Mouse (Mus musculus) cortical plate, adult 2 months (tissue): Measurements from ENCODE around the gene Plxnb3.

Experiments used
- CTCF ChIP-seq: fragments of 200-500 bp; IDR thresholded peaks from 2 replicates; pipeline ENCODE4 v1.5.1; 2011; ENCODE audit warnings: mild to moderate bottlenecking, control low read depth, low read length; ENCODE audit not compliant: insufficient read depth; ENCODE audit errors: extremely low read depth
- POLR2A ChIP-seq: fragments of 200-500 bp; IDR thresholded peaks from 2 replicates; pipeline ENCODE4 v1.6.1; 2011; ENCODE audit warnings: mild to moderate bottlenecking, low read length, control low read depth; ENCODE audit not compliant: insufficient read depth; ENCODE audit errors: extremely low read depth

- peak; percentile 64; the same call in 1 of the 2 replicates for TF ChIP-seq POLR2A
- no peak for TF ChIP-seq CTCF
Measured at GRCm38 (mm10) chrX:73716109-73716661, 40.7 kb upstream of the Plxnb3 start, which contains the start of the genes Bcap31 and Abcd1.
